In genomic region chr9:21141922-21142321, GRCm38 (mm10) we compare ENCODE assay signal across 33 mouse cellular contexts.
"Had no signal": no experiment of that assay in that cellular context is flagged by ENCODE, and none has a peak within 500 bp of the region (broad histone marks: within the 10 kb centered on the region; RNA-seq: fewer than 3 reads in every experiment).

No protein-coding gene starts in this region.

- H3K4me2 ChIP-seq: heart, embryonic 13.5 days; heart, embryonic 15.5 days; hindbrain, embryonic 12.5 days; hindbrain, embryonic 13.5 days; hindbrain, embryonic 14.5 days; hindbrain, embryonic 15.5 days; intestine, embryonic 15.5 days; kidney, embryonic 15.5 days had no signal

- H3K4me3 ChIP-seq: heart, embryonic 13.5 days; heart, embryonic 15.5 days; hindbrain, embryonic 10.5 days; hindbrain, embryonic 12.5 days; hindbrain, embryonic 13.5 days; hindbrain, embryonic 15.5 days; intestine, embryonic 15.5 days; kidney, embryonic 15.5 days; layer of hippocampus, adult 2 months; left cerebral cortex, adult 2 months had no signal

- ATAC-seq: hindbrain, embryonic 16.5 days; hindbrain, postnatal 0 days; inflammation-experienced regulatory T-cells, adult 6 months; intestine, embryonic 15.5 days; intestine, embryonic 16.5 days; intestine, postnatal 0 days had no signal

- H3K9ac ChIP-seq: heart, embryonic 13.5 days; heart, embryonic 15.5 days; hindbrain, embryonic 12.5 days; hindbrain, embryonic 13.5 days; hindbrain, embryonic 14.5 days; hindbrain, embryonic 15.5 days; intestine, embryonic 15.5 days; kidney, embryonic 15.5 days had no signal

- DNase-seq: heart, postnatal 10 days; heart, postnatal 14 days; heart, postnatal 36 days; heart, postnatal 4 days; kidney, adult 11 months; kidney, adult 18-20 months; kidney, adult 2 months; kidney, adult 8-10 months; kidney, adult 9 months; kidney, postnatal 10 days; kidney, postnatal 14 days; kidney, postnatal 25 days; kidney, postnatal 36 days; kidney, postnatal 4 days; layer of hippocampus, adult 9-11 months; layer of hippocampus, postnatal 36 days had no signal

- H3K9me3 ChIP-seq: heart, embryonic 13.5 days; heart, embryonic 15.5 days; hindbrain, embryonic 10.5 days; hindbrain, embryonic 12.5 days; hindbrain, embryonic 13.5 days; hindbrain, embryonic 15.5 days; intestine, embryonic 15.5 days; kidney, embryonic 15.5 days had no signal

- H3K27me3 ChIP-seq: heart, embryonic 13.5 days; heart, embryonic 15.5 days; hindbrain, embryonic 12.5 days; hindbrain, embryonic 13.5 days; hindbrain, embryonic 15.5 days; intestine, embryonic 15.5 days; kidney, embryonic 15.5 days had no signal

- H3K27ac ChIP-seq: heart, embryonic 13.5 days; heart, embryonic 15.5 days; hindbrain, embryonic 10.5 days; hindbrain, embryonic 12.5 days; hindbrain, embryonic 13.5 days; hindbrain, embryonic 14.5 days; hindbrain, embryonic 15.5 days; hindbrain, postnatal 0 days; intestine, embryonic 15.5 days; kidney, embryonic 15.5 days; kidney, postnatal 0 days; layer of hippocampus, adult 2 months; left cerebral cortex, adult 2 months had no signal
